15 mouse cellular contexts compared by ENCODE assay signal in genomic region chr10:106335166-106335565, GRCm38 (mm10).
"Had no signal": no experiment of that assay in that cellular context is flagged by ENCODE, and none has a peak within 500 bp of the region (broad histone marks: within the 10 kb centered on the region; RNA-seq: fewer than 3 reads in every experiment).

No protein-coding gene starts in this region.

- H3K9ac ChIP-seq: neural tube, embryonic 13.5 days; neural tube, embryonic 15.5 days; stomach, embryonic 15.5 days had no signal

- H3K36me3 ChIP-seq: neural tube, embryonic 13.5 days; neural tube, embryonic 15.5 days; stomach, embryonic 15.5 days had no signal

- H3K4me3 ChIP-seq: neural tube, embryonic 13.5 days; neural tube, embryonic 15.5 days; stomach, embryonic 15.5 days had no signal

- H3K4me2 ChIP-seq: neural tube, embryonic 13.5 days; neural tube, embryonic 15.5 days; stomach, embryonic 15.5 days had no signal

- H3K27ac ChIP-seq: neural tube, embryonic 13.5 days; neural tube, embryonic 15.5 days; stomach, embryonic 15.5 days; stomach, postnatal 0 days had no signal

- H3K27me3 ChIP-seq: neural tube, embryonic 13.5 days; neural tube, embryonic 15.5 days; stomach, embryonic 15.5 days had no signal

- H3K4me1 ChIP-seq: neural tube, embryonic 13.5 days; neural tube, embryonic 15.5 days; stomach, embryonic 15.5 days had no signal

- H3K9me3 ChIP-seq: neural tube, embryonic 13.5 days; neural tube, embryonic 15.5 days; stomach, embryonic 15.5 days had no signal

- DNase-seq: retina, postnatal 1 day; right cerebral cortex, adult 18-20 months; right cerebral cortex, postnatal 14 days; right cerebral cortex, postnatal 4 days; spleen, adult 18-20 months; thymus, adult 18-20 months; thymus, adult 2 months; thymus, postnatal 14 days; thymus, postnatal 25 days; thymus, postnatal 36 days; thymus, postnatal 4 days had no signal
